ENCODE assay signal across 12 mouse cellular contexts in genomic region chr11:75399411-75399841, GRCm38 (mm10). TPM values are rescaled to one million over a fixed set of nuclear protein-coding genes. Genes with fewer than 3 reads are reported as not detected.
A peak's percentile ranks its signal among the peaks of the same experiment; 100 is the strongest.
DNase-seq lines count a peak whose midpoint lies in the region; ATAC-seq lines count a peak whose summit lies in the region.
"Had no signal": no experiment of that assay in that cellular context is flagged by ENCODE, and none has a peak within 500 bp of the region (broad histone marks: within the 10 kb centered on the region; RNA-seq: fewer than 3 reads in every experiment).

No protein-coding gene starts in this region.

- peaks cover 16% of the 10 kb centered on the region for H3K4me1 ChIP-seq in heart, embryonic 11.5 days (ENCODE audit: control insufficient read depth, insufficient read depth, low read length)
- H3K4me1 ChIP-seq in hindbrain, embryonic 16.5 days (ENCODE audit: control insufficient read depth, insufficient read depth, low read depth, low read length) = no peaks in the 10 kb centered on the region

- no peak overlapping the region for H3K4me3 ChIP-seq in heart, embryonic 11.5 days (ENCODE audit: low read depth, low read length)
- no peak overlapping the region for H3K4me3 ChIP-seq in hindbrain, embryonic 16.5 days (ENCODE audit: low read length)
- H3K4me3 ChIP-seq: liver, embryonic 13.5 days had no signal

- peak; percentile 84 for ATAC-seq in frontal cortex, adult (ENCODE audit: low TSS enrichment)
- ATAC-seq in heart, embryonic 11.5 days (replicated peaks; ENCODE audit: insufficient number of reproducible peaks, low FRiP score, low TSS enrichment) = no peak
- no peak for ATAC-seq in hindbrain, embryonic 16.5 days

- H3K27ac ChIP-seq in heart, embryonic 11.5 days (ENCODE audit: low read depth, low read length) = no peak overlapping the region
- H3K27ac ChIP-seq in hindbrain, embryonic 16.5 days (ENCODE audit: low read depth, low read length) = no peak overlapping the region
- H3K27ac ChIP-seq: liver, embryonic 13.5 days had no signal

- no peaks in the 10 kb centered on the region; the same call in 1 of the 2 replicates for H3K36me3 ChIP-seq in heart, embryonic 11.5 days (ENCODE audit: control insufficient read depth, insufficient read depth, low read length)
- no peaks in the 10 kb centered on the region for H3K36me3 ChIP-seq in hindbrain, embryonic 16.5 days (ENCODE audit: control insufficient read depth, insufficient read depth, low read length)
- H3K36me3 ChIP-seq: liver, embryonic 13.5 days had no signal

- H3K9ac ChIP-seq in heart, embryonic 11.5 days (ENCODE audit: low read depth, low read length) = no peak overlapping the region
- H3K9ac ChIP-seq in hindbrain, embryonic 16.5 days (ENCODE audit: low read depth, low read length) = no peak overlapping the region
- H3K9ac ChIP-seq: liver, embryonic 13.5 days had no signal

- 86% methylated on average over 11 of the region's 11 CpGs for WGBS in heart, embryonic 11.5 days (ENCODE audit: insufficient replicate concordance)
- WGBS in hindbrain, embryonic 16.5 days = 85% methylated on average over 11 of the region's 11 CpGs

- no peaks in the 10 kb centered on the region for H3K9me3 ChIP-seq in heart, embryonic 11.5 days (replicated peaks; ENCODE audit: control insufficient read depth, low read length)
- no peaks in the 10 kb centered on the region for H3K9me3 ChIP-seq in hindbrain, embryonic 16.5 days (ENCODE audit: control insufficient read depth, low read length)
- H3K9me3 ChIP-seq: liver, embryonic 13.5 days had no signal

- H3K27me3 ChIP-seq in heart, embryonic 11.5 days (ENCODE audit: control insufficient read depth, insufficient read depth, low read length) = no peaks in the 10 kb centered on the region
- H3K27me3 ChIP-seq in hindbrain, embryonic 16.5 days (replicated peaks; ENCODE audit: control insufficient read depth, insufficient read depth, low read length) = no peaks in the 10 kb centered on the region
- H3K27me3 ChIP-seq: CH12.LX; liver, embryonic 13.5 days had no signal

- no peak for DNase-seq in frontal cortex, postnatal 14 days (ENCODE audit: low spot score in 2 of 2)
- peak; percentile 82 for DNase-seq in 416B (ENCODE audit: low read depth)
- peak; percentile 78 for DNase-seq in adrenal gland, postnatal 14 days
- DNase-seq in fibroblast of lung, adult 2 months (ENCODE audit: low read depth) = peak; percentile 35
- no peak for DNase-seq in natural killer cell, adult 2 months (ENCODE audit: low spot score in 2 of 2)
- DNase-seq: liver, embryonic 13.5 days had no signal

- no peak overlapping the region for H3K4me2 ChIP-seq in heart, embryonic 11.5 days
- H3K4me2 ChIP-seq in hindbrain, embryonic 16.5 days (ENCODE audit: low read length) = no peak overlapping the region
- H3K4me2 ChIP-seq: liver, embryonic 13.5 days; midbrain, embryonic 11.5 days had no signal

RNA-seq across cellular contexts. Expression of gene Serpinf1, which starts 23.1 kb away (rescaled TPM):
- total RNA-seq in adrenal gland, postnatal 14 days (2021) = 54.0 and 116 TPM in 2 replicates
- 50.9 and 55.1 TPM in 2 replicates for polyA plus RNA-seq in heart, embryonic 11.5 days (2014; fragmentation: Nextera tagmentation; extraction: Ambion mirVana)
- 45.4 and 53.2 TPM in 2 replicates for polyA plus RNA-seq in hindbrain, embryonic 16.5 days (2015; fragmentation: Nextera tagmentation; extraction: Ambion mirVana)
- total RNA-seq: neutrophil, adult 5-6 weeks had no signal

RNA-seq across cellular contexts. Expression of gene Serpinf2, which starts 40.0 kb away (rescaled TPM):
- 6.8 and 123 TPM in 2 replicates for total RNA-seq in adrenal gland, postnatal 14 days (2021)
- 2.4 and 5.4 TPM in 2 replicates for polyA plus RNA-seq in heart, embryonic 11.5 days (2014; fragmentation: Nextera tagmentation; extraction: Ambion mirVana)
- 0.06 TPM in 1 of 2 replicates, not detected in the other for polyA plus RNA-seq in hindbrain, embryonic 16.5 days (2015; fragmentation: Nextera tagmentation; extraction: Ambion mirVana)
- polyA plus RNA-seq: midbrain, embryonic 11.5 days had no signal

RNA-seq across cellular contexts. Expression of gene Smyd4, which starts 51.2 kb away (rescaled TPM):
- 8.3 and 10.3 TPM in 2 replicates for total RNA-seq in adrenal gland, postnatal 14 days (2021)
- 12.3 and 14.7 TPM in 2 replicates for polyA plus RNA-seq in heart, embryonic 11.5 days (2014; fragmentation: Nextera tagmentation; extraction: Ambion mirVana)
- 17.5 and 18.8 TPM in 2 replicates for polyA plus RNA-seq in hindbrain, embryonic 16.5 days (2015; fragmentation: Nextera tagmentation; extraction: Ambion mirVana)

RNA-seq across cellular contexts. Expression of gene Rpa1, which starts 51.3 kb away (rescaled TPM):
- 58.2 and 59.3 TPM in 2 replicates for total RNA-seq in adrenal gland, postnatal 14 days (2021)
- 96.3 and 103 TPM in 2 replicates for polyA plus RNA-seq in heart, embryonic 11.5 days (2014; fragmentation: Nextera tagmentation; extraction: Ambion mirVana)
- polyA plus RNA-seq in hindbrain, embryonic 16.5 days (2015; fragmentation: Nextera tagmentation; extraction: Ambion mirVana) = 50.8 and 69.0 TPM in 2 replicates

RNA-seq across cellular contexts. Expression of gene Wdr81, which starts 55.1 kb away (rescaled TPM):
- 14.2 and 16.5 TPM in 2 replicates for total RNA-seq in adrenal gland, postnatal 14 days (2021)
- 3.6 and 4.0 TPM in 2 replicates for polyA plus RNA-seq in heart, embryonic 11.5 days (2014; fragmentation: Nextera tagmentation; extraction: Ambion mirVana)
- 6.1 and 8.1 TPM in 2 replicates for polyA plus RNA-seq in hindbrain, embryonic 16.5 days (2015; fragmentation: Nextera tagmentation; extraction: Ambion mirVana)

Comparison
In these comparisons a context has a peak if more than half of its experiments do, and no peak if none do; other contexts are left out.
1. DNase-seq: peak in 416B (single experiment), adrenal gland, postnatal 14 days (single experiment) and fibroblast of lung, adult 2 months (single experiment); none in frontal cortex, postnatal 14 days (0 of 2) and natural killer cell, adult 2 months (0 of 2).